Mouse (Mus musculus): Measurements from ENCODE around the gene Hfe2.

Hfe2 gene

DNA sequence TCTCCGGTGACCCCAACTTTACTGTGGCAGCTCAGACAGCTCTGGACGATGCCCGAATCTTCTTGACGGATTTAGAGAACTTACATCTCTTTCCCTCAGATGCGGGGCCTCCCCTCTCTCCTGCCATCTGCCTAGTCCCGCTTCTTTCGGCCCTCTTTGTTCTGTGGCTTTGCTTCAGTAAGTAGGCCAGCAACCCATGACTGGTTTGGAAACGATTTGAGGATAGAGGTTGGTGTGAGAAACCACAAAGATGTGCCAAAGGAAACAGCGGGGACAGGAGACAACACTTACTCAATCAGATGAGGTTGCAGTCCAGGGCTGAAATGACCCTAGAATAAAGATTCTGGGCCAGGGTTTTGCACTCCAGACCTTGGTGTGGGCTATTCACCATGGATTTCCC lies 3.5 kb downstream of the Hfe2 start:
- DNase-seq: no peak

DNA sequence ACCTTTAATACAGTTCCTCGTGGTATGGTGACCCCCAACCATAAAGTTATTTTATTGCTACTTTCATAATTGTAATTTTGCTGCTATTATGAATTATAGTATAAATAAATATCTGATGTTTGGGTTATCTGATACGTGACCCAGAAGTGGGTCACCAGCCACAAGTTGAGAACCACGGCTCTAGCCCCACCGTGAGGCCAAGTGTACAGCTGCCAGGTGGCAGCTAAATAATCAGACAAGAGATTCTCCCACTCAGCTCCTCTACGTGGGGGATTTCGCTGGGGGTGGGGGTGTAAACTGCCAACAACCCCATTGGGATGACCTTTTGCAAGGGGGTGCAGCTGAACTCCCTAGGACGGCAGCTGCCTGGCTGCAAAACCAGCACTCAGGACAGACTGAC lies 7.1 kb downstream of the Hfe2 start:
- no peak for DNase-seq

DNA sequence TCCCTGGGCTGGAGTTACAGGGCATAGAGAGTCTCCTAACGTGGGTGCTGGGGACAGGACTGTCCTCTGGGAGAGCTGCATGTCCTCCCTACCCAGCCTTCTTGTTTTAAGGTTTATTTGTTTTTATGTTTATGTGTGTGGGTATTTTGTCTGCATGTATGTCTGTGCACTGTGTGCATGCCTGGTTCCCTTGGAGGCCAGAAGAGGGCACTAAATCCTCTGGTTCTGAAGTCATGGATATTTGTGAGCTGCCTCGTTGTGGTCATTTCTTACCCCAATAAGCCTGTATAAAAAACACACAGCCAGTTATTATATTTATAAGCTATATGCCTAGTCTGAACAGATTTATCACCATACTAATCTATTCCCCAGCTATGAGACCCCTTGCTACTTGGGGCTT lies 9.3 kb downstream of the Hfe2 start:
- DNase-seq: no peak

DNA sequence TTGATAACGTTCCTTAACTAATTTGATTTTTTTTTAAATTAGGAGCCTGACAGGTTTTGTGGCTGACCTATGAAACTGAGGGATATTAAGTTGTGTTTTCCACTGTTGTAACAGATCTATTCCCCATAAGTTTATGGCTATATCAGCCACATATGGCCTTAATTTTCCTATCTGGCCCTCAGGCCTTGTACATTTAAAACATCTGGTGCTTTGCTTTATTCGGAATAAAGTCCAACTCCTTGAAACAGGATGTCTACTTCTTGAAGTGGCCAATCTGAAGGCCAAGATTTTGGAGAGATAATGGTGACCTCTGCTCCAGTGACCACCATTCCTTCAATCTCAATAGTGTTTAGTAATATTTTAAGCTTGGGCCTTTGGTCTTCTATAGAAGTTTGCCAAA lies 14.3 kb downstream of the Hfe2 start:
- DNase-seq: no peak

DNA sequence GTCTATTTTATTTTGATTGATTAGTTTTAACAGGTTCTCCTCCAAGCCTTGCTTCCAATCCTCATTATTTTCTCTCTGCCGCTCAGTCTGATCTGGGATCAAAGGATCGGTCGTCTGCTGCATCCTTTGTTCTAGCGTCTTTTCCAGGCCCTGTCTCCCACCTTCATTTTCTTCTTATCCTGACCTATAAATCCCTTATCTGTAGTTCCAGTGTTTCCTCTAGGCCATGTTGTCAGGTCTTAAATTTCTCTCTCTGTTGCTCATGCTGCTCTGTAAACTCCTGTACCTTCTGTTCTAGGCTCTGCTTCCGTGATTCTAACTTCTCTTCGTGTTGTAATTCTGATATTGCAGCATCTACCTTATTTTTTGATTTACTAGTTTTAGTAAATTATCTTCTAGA lies 15.8 kb downstream of the Hfe2 start:
- DNase-seq: no peak

DNA sequence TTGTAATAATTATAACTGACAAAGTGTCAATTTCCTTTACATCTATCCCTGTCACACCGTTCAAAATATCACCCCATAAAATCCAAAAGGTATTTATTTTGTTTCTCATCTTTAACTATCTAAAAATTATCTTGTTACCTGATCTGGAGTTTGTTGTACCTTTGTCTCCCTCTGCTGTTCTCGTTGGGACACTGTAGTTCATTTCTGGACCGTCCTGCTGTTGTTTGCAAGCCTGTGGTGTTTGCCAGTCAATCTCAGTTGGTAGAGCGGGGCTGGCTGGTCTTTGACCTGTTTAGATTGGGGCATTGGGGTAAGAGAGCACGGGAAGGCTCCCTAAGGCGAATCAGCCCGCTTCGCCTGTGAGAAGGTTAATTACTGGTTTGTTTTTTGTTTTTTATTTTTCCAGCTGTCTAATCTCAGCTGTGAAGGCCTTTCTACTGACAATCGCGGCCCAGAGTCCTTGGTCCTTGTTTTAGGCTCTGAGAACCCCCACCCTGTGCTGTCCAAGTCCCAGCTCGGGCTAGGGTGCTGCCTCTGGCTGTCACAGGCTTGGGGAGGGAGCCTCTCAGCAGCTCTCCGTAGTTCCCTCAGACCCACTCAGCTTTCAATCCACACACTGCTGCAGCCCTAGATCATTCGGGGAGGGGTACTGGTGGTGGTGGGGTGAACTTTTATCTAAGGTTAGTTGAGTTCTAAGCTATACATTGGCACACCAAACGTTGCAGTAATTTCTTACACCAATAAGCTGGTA lies 16.5 kb downstream of the Hfe2 start:
- no peak for DNase-seq

DNA sequence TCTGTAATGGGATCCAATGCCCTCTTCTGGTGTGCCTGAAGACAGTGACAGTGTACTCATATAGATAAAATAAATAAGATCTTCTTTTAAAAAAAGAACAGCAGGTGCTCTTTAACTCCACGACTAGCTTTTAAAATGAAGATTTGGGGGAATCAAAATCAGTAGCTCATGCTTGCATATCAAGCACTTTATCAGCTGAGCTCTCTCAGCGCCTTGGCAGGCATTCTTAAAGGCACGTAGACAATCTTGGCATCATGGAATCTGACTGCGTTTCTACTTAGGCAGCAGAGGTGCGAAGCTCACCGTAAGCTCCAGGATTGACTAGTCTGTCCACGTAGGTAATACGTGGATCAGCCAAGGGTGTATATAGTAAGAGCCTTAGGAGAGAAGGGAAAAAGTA lies 17.6 kb downstream of the Hfe2 start:
- DNase-seq: no peak

DNA sequence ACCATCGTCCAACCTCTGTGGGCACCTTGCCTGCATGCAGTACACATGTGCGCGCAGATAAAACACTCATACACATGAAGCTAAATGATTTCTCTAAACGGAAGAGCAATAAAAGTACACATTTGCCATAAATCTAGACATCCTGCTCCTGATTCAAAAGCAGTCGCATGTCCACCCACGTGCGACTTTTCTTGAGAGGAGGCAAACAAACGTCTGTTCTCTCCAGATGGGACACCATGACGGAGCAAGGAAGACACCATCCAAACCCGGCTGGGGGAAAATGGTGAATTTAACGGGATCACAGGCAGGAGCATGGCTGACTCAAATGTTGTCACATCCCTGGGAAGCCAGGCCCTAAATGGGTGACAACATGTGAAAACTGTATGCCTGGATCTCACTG lies 18.4 kb downstream of the Hfe2 start:
- DNase-seq: peak; percentile 45

DNA sequence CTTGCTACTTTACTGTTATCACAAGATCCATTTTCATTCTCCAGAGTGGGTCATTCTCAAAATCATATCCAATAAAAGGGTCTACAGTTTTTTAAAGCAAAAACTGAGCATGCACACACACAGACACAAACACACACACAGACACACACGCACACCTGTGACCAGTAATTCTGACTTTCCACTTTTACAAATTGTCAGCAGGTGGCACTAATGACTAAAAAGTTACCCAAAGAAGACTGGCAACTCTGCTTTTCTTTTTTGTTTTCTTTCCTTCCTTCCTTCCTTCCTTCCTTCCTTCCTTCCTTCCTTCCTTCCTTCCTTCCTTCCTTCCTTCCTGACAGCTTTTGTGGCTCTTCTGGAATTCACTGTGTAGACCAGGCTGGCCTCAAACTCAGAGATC lies 20.6 kb downstream of the Hfe2 start:
- DNase-seq: no peak

DNA sequence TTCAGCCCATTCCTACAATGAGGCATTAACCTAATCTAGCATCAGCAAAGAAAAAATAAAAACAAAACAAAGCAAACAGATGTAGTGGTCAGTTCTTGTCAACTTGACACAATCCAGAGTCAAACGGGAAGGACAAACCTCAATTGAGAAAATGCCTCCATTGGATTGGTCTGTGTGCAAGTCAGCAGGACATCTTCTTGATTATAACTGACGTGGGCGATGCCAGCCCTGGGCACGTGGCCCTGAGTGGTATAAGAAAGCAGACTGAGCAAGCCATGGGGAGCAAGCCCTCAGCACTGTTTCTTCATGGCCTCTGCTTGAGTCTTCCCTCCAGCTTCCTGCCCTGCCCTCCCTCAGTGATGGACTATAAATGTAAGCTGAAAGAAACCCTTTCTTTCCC lies 21.9 kb downstream of the Hfe2 start:
- no peak for DNase-seq

DNA sequence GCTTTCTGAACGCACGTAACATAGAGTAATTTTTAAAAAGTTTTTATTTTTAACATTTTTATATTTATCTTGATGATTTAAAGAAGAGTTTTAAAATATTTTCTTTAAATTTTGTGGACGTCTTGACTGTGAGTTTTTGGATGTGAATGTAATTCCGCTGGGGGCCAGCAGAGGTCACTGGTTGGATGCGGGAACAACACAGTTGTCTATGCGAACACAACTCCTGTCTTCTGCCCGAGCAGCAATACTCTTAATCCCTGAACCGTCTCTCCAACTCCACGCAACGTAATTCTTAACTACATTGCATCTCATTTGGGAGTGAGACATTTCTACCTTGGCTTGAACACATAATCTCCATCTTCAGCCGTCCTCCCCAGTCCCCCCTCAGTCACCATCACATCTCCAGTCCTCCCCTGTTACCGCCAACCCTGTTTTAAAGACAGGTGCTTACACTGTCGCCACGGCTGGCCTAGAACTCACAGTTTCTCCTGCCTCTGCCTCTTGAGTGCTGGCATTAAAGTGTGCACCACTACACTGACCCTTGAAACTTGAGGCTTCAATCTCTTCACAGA lies 22.5 kb downstream of the Hfe2 start:
- DNase-seq: peak; percentile 73

DNA sequence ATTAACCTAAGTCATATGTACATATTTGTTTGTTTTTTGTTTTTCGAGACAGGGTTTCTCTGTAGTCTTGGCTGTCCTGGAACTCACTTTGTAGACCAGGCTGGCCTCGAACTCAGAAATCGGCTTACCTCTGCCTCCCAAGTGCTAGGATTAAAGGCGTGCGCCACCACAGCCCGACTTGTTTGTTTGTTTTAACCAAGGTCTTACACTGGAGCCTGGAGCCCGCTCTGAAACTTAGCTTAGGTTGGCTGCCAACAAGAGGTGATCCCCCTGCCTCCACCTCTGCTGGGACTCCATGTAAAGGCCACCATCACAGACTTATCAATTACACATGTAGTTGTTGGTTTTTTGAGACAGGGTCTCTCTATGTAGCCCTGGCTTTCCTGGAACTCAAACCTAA lies 23.9 kb downstream of the Hfe2 start:
- DNase-seq: no peak

DNA sequence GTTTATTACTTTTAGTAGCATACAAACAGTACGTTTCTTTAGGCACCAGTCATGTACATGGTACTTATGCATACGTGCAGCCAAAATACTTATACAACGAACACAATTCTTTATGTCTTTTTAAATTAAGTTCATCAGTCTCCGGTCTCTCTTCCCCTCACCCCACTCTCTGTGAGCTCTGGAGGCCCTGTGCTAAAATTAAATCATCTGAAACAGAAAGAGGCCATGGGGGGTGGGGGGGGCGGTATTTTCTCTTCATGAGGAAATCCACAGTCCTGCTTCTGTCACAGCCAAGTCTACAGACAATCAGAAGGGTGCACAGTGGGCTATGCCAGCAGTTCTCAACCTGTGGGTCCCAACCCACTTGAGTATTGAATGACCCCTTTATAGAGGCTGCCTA lies 24.4 kb downstream of the Hfe2 start:
- DNase-seq: no peak

DNA sequence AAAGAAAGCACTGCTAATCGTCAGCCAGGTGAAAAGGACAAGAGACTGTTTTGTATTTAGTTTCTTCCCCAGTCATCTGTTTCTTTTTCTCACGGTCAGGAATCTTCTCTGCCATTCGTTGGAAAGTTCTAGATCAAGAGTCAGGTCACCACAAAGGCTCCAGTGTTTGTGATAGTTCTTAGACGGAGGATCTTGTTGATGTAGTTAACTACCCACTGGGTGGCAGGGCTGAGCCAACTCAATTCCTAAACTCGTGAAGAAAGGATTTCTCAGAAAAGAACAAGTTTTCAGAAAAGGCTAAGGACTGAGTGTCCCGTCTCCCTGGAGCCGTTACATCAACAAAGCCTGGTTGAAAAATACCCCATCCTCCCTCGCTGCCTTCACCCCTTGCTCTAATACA lies 26.2 kb downstream of the Hfe2 start:
- no peak for DNase-seq

DNA sequence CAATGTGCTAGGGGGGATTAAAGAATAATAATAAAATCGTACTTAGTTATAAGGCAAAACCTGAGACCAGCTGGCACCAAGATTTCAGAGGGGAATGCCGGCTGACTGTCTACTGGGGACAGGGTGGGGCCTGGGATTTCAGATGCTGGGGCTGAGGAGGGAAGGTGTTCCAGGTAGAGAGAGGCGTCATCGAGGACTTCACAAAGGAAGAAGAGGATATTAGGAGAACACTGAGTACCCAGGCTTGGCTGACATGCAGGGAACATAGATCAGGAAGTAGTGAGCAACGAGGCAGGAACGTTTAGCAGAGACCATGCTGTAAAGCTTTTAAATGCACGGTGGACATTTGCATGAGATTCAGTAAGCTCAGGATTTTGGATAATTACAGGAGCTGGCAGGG lies 26.9 kb downstream of the Hfe2 start:
- no peak for DNase-seq

DNA sequence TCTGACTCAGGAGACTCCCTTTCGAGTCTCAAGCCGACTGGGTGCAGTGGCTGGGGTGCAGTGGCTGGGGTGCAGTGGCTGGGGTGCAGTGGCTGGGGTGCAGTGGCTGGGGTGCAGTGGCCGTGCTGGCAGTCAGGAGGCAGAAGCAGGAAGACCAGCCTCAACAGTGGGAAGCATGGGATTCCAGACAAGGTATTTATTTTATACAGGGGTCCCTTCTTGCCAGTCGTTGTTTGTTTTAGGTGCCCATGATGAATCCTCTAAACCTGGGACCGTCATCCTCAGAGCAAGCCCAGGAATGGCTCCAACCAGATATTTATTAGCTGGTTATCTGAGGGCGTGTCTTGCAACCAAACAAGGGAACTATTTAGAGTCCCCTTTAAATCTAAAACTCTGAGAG lies 28.6 kb downstream of the Hfe2 start:
- DNase-seq: no peak

DNA sequence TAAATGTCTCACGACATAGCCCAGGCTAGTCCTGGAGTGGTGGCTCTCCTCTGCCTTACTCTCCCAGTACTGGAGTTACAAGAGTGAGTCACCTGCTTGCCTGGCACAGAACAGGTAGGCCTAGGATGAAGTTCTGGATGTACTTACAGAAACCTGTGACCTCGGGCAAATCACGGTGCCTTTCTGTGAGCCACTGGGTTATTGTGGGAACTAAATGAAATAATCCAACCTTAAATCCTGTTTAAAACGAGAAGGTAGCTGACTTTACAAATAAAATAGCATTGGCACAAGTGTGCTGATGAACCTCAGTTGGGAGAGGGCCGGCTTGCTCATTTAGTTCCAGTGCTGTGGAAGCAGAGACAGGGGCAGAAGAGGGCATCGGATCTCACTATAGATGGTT lies 29.3 kb downstream of the Hfe2 start:
- DNase-seq: no peak

DNA sequence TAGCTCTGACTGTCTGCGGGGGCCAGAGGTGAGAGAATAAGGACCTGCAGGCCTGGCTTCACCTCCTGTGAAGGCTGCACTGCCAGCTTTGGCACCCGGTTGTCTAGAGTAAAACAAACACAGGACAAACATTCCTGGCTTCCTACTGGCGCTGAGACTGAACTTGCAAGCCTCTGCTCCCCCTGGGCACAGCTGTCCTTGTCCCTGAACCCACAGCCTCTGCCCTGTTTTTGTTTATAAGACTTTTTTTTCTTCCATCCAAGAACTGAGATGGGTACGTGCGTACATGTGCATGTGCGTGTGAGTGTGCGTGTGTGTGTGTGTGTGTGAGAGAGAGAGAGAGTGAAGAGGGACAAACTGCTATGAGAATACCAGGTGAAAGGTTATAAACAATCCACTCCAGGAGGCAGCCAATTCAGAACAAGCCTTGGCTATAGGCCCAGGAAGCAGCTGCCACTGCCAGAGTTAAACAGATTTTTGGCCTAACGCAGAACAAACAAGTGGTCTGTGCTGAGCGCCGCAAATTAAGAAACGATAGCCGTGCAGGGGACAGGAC lies 30.1 kb downstream of the Hfe2 start:
- no peak for DNase-seq

DNA sequence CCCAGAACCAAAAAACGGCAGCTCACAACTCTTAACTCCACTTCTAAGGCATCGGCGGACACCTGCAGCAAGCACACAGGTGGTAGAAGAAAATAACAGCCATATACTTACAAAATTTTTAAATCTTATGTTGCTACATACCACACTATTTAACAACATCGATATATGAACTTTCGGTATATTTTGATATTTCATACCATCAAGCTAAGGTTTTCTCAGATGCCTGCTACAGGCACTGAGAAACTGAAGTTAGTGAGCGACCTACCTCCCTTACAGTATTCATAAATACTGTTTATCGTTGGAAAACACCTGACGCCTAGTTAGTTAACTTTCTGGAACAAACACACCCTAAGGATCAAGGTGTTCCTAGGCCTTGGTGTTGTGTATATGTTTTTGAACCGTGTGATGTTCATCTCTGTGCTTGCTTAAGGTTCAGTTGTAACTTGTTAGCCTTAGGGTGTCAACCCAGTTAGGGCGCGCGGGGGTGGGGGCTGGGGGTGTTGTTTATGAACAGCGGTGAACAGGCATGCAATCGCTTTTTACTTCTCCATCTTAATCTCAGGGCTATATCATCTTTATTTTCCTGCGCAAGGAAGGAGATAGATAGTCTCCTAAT lies 31.1 kb downstream of the Hfe2 start:
- DNase-seq: no peak

DNA sequence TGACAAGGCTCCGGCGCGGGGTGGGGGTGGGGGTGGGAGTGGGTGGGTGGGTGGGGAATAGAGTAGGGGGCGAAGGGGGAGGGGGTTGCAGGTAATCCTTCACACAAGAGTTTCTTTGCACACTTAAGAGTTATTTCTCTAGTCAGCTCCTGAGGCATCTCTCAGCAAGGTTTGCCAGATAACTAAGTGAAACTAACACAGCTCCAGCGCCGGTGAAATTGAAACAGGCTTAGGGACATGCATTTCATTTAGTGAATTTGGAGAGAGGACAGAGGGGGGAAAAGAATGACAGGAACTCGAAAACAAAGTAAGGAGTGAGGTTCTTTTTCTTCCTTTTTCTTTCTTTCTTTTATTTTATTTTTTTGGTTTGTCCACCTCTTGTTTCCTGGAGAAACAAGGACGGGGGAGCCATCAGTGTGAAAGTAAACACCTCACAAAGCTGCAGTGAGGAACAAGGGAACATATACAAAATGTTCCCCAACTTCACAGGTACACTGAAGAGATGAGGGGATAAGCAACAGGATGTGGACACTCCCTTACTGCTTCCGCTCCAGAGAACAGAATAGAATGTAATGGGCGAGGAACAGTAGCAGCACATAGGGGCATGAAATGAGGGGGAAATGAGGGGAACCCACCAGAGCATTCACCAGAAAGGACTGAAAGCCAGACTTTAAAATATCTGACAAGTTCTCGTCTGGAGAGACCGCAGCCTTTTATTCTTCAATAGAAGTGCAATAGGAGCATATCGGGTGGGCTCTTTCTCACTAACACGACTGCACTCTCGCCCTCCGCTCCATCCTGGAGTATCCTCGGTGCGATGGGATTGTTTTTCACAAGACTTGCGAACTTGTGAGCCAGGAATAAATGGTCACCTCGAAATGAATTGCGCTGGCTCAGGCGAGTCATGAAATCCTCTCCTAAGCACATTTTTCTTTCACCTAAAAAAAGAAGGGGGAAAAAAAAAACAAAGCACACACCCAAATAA lies 32.0 kb downstream of the Hfe2 start:
- no peak for DNase-seq

DNA sequence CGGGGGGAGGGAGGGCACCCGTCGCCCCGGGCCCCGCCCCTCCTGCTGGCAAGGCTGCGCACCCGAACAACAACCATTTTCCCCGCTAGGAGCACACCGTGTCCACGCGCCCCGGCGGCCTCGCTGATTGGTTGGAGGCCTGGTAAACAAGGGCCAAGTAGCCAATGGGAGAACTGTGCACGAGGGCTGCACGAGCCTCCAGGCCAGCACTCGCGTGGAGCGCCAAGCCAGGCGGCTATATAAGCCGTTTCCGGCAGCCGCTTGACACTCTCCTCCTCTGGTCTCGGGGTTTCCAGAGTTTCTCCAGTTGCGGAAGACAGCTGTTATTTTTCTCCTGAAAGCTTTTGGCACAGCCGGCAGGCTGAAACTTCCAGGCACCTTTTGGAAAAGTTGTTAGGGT lies 32.7 kb downstream of the Hfe2 start, which contains the start of gene Txnip:
TSS of gene Txnip (plus strand) at position 264 of the 400 bp plus-strand sequence.
- peak; percentile 94 for DNase-seq

DNA sequence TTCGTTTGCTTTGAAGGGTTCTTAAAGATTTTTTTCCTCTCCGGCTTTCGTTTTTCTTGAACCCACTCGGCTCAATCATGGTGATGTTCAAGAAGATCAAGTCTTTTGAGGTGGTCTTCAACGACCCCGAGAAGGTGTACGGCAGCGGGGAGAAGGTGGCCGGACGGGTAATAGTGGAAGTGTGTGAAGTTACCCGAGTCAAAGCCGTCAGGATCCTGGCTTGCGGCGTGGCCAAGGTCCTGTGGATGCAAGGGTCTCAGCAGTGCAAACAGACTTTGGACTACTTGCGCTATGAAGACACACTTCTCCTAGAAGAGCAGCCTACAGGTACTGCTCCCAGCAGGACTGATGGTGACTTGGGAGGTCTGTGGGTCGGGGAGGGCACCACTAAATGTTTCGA lies 33.2 kb downstream of the Hfe2 start:
- DNase-seq: no peak

DNA sequence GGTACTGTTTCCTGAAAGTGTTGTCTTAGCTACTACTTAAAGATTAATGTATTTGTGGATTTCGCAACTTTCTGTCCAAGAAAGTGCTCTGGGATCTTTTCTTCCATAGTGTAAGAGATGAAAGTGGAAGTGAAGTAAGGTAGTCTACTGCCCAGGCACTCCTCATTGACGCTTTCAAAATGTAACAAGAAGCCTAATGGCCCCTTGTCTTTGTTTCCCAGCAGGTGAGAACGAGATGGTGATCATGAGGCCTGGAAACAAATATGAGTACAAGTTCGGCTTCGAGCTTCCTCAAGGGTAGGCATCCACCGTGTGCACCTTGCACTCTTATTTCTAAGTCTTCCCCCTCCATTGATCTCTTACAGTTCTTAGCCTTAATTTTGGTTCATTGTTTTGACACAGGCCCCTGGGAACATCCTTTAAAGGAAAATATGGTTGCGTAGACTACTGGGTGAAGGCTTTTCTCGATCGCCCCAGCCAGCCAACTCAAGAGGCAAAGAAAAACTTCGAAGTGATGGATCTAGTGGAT lies 33.8 kb downstream of the Hfe2 start:
- DNase-seq: no peak

Data from right cerebral cortex, postnatal 25 days (tissue).